Mouse (Mus musculus): ENCODE measurements around the gene Fras1. TPM values are rescaled to one million over a fixed set of nuclear protein-coding genes. Genes with fewer than 3 reads are reported as not detected.

Gene Fras1
- total RNA-seq, 2 experiments from 2014 or later, result not detected

GRCm38 (mm10) chr5:96479003-96479402 is 105.2 kb downstream of the Fras1 start:
- ATAC-seq (ENCODE audit: poor library complexity, severe bottlenecking), result no peak

GRCm38 (mm10) chr5:96481159-96481558 is 107.4 kb downstream of the Fras1 start:
- no peak for ATAC-seq (ENCODE audit: poor library complexity, severe bottlenecking)

GRCm38 (mm10) chr5:96482054-96482453 is 108.3 kb downstream of the Fras1 start:
- no peak for ATAC-seq (ENCODE audit: poor library complexity, severe bottlenecking)

GRCm38 (mm10) chr5:96492497-96492896 is 118.7 kb downstream of the Fras1 start:
- no peak for ATAC-seq (ENCODE audit: poor library complexity, severe bottlenecking)

- ATAC-seq (ENCODE audit: poor library complexity, severe bottlenecking), result no peak
Measured at GRCm38 (mm10) chr5:96494502-96495292, 120.9 kb downstream of the Fras1 start.

GRCm38 (mm10) chr5:96498083-96498482 is 124.3 kb downstream of the Fras1 start:
- ATAC-seq (ENCODE audit: poor library complexity, severe bottlenecking), result no peak

- ATAC-seq (ENCODE audit: poor library complexity, severe bottlenecking), result no peak
Measured at GRCm38 (mm10) chr5:96501783-96502182, 128.0 kb downstream of the Fras1 start.

- no peak for ATAC-seq (ENCODE audit: poor library complexity, severe bottlenecking)
Measured at GRCm38 (mm10) chr5:96502400-96502799, 128.6 kb downstream of the Fras1 start.

- ATAC-seq (ENCODE audit: poor library complexity, severe bottlenecking), result no peak
Measured at GRCm38 (mm10) chr5:96511005-96511404, 137.2 kb downstream of the Fras1 start.

GRCm38 (mm10) chr5:96513327-96513726 is 139.6 kb downstream of the Fras1 start:
- no peak for ATAC-seq (ENCODE audit: poor library complexity, severe bottlenecking)

GRCm38 (mm10) chr5:96515860-96516311 is 142.1 kb downstream of the Fras1 start:
- ATAC-seq (ENCODE audit: poor library complexity, severe bottlenecking), result no peak

- ATAC-seq (ENCODE audit: poor library complexity, severe bottlenecking), result no peak
Measured at GRCm38 (mm10) chr5:96516329-96516728, 142.6 kb downstream of the Fras1 start.

GRCm38 (mm10) chr5:96521541-96521940 is 147.8 kb downstream of the Fras1 start:
- no peak for ATAC-seq (ENCODE audit: poor library complexity, severe bottlenecking)

- no peak for ATAC-seq (ENCODE audit: poor library complexity, severe bottlenecking)
Measured at GRCm38 (mm10) chr5:96522909-96523409, 149.2 kb downstream of the Fras1 start.

GRCm38 (mm10) chr5:96528296-96528695 is 154.5 kb downstream of the Fras1 start:
- no peak for ATAC-seq (ENCODE audit: poor library complexity, severe bottlenecking)

GRCm38 (mm10) chr5:96530516-96530915 is 156.8 kb downstream of the Fras1 start:
- ATAC-seq (ENCODE audit: poor library complexity, severe bottlenecking), result no peak

- peak; percentile 77 for ATAC-seq (ENCODE audit: poor library complexity, severe bottlenecking)
Measured at GRCm38 (mm10) chr5:96531962-96532361, 158.2 kb downstream of the Fras1 start.

GRCm38 (mm10) chr5:96536527-96536926 is 162.8 kb downstream of the Fras1 start:
- ATAC-seq (ENCODE audit: poor library complexity, severe bottlenecking), result no peak

GRCm38 (mm10) chr5:96536937-96537336 is 163.2 kb downstream of the Fras1 start:
- ATAC-seq (ENCODE audit: poor library complexity, severe bottlenecking), result no peak

GRCm38 (mm10) chr5:96544112-96544511 is 170.4 kb downstream of the Fras1 start:
- ATAC-seq (ENCODE audit: poor library complexity, severe bottlenecking), result no peak

- no peak for ATAC-seq (ENCODE audit: poor library complexity, severe bottlenecking)
Measured at GRCm38 (mm10) chr5:96545994-96546393, 172.2 kb downstream of the Fras1 start.

- no peak for ATAC-seq (ENCODE audit: poor library complexity, severe bottlenecking)
Measured at GRCm38 (mm10) chr5:96554940-96555679, 181.4 kb downstream of the Fras1 start.
